Mouse (Mus musculus): ENCODE results near the gene Oas1h. TPM values are rescaled to one million over a fixed set of nuclear protein-coding genes. Genes with fewer than 3 reads are reported as not detected.
"Not testable (repeated sequence)": the region's sequence is repeated elsewhere in the genome, so short reads cannot be mapped to it uniquely, and the experiment has no call there.

The Oas1h gene
- polyA plus RNA-seq, 1 experiment from 2014 or later, result not detected

DNA sequence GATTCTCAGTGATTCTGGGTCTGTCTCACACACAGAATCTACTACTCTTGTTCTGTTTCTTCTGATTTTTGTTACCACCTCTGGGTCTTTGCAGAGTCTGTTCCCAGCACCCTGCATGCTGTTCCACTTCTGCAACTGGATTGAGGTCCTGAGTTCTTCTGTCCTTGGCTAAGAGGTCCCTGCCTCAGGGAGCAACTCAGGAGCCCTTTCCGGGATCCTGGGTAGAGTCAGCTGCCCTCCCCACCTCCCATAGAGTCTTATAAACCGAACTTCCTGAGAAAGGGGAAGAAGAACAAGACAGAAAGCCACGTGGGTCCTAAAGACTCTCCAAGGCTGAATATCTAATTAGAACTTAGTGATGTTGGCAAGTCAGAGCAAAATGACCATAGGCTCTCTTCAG lies 29.8 kb downstream of the Oas1h start:
- no peaks in the 10 kb centered on the region for H3K4me1 ChIP-seq
- H3K36me3 ChIP-seq, result no peaks in the 10 kb centered on the region
- H3K4me3 ChIP-seq, result no peak overlapping the region
- WGBS, result 61% methylated on average over 3 of the region's 3 CpGs
- no peak for DNase-seq (ENCODE audit: low spot score)
- H3K9me3 ChIP-seq (replicated peaks), result no peaks in the 10 kb centered on the region
- H3K27ac ChIP-seq (replicated peaks), result no peak overlapping the region
- no peaks in the 10 kb centered on the region for H3K27me3 ChIP-seq (ENCODE audit: low read depth, poor library complexity, severe bottlenecking)

DNA sequence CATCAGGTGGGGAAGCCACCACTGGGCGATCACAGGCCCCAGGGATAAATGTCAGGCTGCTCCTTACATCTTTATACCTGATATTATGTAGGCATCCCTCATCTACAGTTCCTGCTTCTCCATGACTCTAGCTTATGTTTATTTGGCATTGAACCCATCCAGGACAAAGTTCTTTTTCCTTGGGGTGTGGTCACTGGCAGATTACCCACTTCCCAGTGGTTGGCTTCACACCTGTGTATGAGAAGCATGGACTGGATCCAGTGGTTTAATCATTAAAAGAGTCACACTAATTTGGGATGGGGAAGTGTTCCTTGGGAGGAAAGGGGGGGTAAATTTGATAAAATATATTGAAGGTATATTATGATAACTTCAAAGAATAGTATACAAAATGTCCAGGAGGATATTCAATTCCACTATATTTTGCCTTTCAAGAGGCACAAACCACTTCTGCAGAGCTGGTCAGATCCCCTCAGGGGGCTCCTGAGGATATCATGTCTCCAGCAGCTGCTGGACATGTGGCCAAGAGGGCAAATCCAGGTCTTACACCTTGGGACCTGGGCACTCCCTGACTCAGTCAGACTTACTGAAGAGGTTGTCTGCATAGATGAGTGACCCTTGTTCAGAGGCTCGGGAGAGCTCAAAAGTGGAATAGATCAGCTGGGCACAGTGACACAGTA lies 30.5 kb downstream of the Oas1h start:
- not testable (repeated sequence) for DNase-seq (ENCODE audit: low spot score); H3K36me3 ChIP-seq; H3K4me3 ChIP-seq; H3K27ac ChIP-seq (replicated peaks); H3K27me3 ChIP-seq (ENCODE audit: low read depth, poor library complexity, severe bottlenecking); H3K4me1 ChIP-seq; H3K9me3 ChIP-seq (replicated peaks)
- 82% methylated on average over 2 of the region's 2 CpGs for WGBS

DNA sequence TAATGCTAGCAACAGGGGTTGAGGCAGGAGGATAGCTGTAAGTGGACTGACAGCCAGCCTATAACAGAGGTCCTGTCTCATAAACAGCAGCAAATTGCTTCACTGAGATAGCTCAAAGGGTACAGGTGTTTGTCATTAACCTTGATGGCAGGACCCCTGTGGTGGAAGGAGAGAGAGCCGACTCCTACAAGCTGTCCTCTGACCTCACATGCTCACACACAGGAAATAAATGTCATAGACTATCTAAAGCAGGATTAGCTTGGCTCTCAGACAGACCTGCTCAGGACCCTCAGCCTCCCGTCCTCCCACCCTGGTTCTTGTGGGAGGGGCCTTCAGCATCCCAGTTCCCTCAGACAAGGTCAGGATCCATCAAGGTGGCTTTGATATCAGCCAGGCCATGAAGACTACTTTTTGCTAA lies 31.0 kb downstream of the Oas1h start:
- WGBS, result 79% methylated on average over 2 of the region's 2 CpGs
- Histone ChIP-seq H3K27me3 (ENCODE audit: low read depth, poor library complexity, severe bottlenecking) (no peaks in the 10 kb centered on the region), H3K9me3 (replicated peaks) (no peaks in the 10 kb centered on the region), H3K36me3 (no peaks in the 10 kb centered on the region), H3K4me3 (no peak overlapping the region), H3K27ac (replicated peaks) (no peak overlapping the region), H3K4me1 (no peaks in the 10 kb centered on the region)
- no peak for DNase-seq (ENCODE audit: low spot score)

DNA sequence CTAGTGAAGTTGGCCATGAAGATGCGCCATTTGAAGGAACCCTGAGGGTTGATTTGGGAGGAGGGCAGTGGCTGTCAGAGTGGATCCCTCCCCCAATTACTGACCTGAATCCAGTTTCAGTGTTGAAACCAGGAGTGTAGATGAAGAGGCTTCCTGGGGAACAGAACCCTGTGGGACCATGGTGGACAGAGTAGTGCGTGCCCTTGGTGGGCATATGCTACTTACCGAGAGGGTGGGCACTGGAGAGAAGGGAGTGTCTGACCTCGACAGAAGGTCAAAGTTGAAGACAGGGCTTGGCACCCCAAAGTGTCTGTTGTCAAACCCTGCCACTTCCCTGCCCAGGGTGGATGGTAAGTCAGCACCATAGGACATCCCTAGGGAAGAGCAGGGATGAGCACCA lies 32.6 kb downstream of the Oas1h start:
- not testable (repeated sequence) for DNase-seq (ENCODE audit: low spot score); H3K36me3 ChIP-seq; H3K4me3 ChIP-seq; H3K27ac ChIP-seq (replicated peaks); H3K4me1 ChIP-seq; H3K9me3 ChIP-seq (replicated peaks); H3K27me3 ChIP-seq (ENCODE audit: low read depth, poor library complexity, severe bottlenecking)
- WGBS, result 92% methylated on average over 4 of the region's 4 CpGs

DNA sequence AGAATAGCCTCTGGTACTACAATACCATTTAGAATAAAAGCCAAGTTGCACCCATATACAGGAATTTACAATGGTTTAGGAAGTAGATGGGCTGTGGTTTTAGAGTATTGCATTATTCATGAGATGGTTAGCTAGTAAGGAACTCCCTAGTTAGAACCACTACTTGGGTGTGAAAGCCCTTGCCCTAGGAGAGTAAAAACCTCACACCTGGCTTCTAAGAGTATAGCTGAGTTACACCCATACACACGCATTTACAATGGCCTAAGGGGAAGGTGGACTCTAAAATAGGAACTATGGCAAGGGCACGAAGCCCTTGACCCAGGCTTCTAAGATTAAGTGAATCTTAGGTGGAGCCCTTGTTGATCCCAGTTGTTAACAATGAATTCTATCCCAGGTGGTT lies 33.5 kb downstream of the Oas1h start:
- H3K4me3 ChIP-seq; H3K36me3 ChIP-seq; H3K27me3 ChIP-seq (ENCODE audit: low read depth, poor library complexity, severe bottlenecking); DNase-seq (ENCODE audit: low spot score); H3K4me1 ChIP-seq; H3K27ac ChIP-seq (replicated peaks); H3K9me3 ChIP-seq (replicated peaks): not testable (repeated sequence)
- WGBS, result 84% methylated on average over 2 of the region's 2 CpGs

DNA sequence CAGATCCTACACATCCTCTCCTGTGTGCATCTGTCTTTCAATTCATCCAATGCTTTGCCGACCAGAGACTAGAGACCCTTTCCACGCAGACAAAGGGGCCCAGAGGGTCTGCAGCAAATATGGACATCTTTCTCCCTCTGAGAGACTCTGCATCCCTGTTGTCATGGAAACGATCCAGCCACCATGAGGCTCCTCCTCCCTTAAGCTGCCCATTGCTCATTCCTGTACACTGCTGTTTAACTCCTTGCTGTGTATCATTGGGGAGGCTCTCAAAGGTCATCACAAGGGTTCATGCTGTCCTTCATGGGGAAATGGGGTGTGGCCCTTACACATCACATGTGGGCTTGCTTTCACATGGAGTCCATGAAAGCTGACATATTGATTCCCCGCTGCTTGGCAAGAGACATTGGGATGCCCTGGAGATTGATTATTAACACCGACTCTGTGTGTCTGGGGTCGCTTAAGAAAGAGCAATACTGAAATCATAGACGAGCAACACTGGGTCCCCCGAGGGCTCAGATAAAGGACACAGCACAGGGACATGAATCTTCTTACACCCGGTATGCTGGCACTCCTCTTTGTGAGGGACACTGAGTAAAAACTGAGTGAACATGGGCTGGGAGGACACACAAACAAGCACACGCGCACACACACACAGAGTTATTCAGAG lies 34.1 kb downstream of the Oas1h start:
- DNase-seq (ENCODE audit: low spot score), result no peak
- no peaks in the 10 kb centered on the region for H3K27me3 ChIP-seq (ENCODE audit: low read depth, poor library complexity, severe bottlenecking)
- no peaks in the 10 kb centered on the region for H3K36me3 ChIP-seq
- no peak overlapping the region for H3K27ac ChIP-seq (replicated peaks)
- H3K4me3 ChIP-seq, result no peak overlapping the region
- no peaks in the 10 kb centered on the region for H3K9me3 ChIP-seq (replicated peaks)
- no peaks in the 10 kb centered on the region for H3K4me1 ChIP-seq
- WGBS, result 93% methylated on average over 11 of the region's 11 CpGs

DNA sequence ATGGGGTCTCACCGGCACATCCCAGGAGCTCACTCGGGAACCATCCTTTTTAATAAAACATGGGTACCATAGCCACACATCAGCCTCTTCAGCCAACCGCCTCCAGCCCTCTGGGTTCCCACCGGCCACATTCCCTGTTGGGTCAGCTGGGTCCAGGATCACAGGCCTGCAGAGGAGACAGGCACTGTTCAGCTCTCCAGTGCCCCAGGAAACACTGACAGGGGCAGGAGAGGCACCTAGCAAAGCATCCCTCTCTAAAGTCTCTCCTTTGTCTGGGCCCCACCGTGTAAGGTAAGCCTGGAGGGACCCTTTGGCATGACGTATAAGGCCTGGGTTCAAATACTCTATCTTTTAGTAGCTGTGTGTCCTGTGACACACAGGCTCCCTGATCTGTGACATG lies 37.1 kb downstream of the Oas1h start:
- no peak for DNase-seq (ENCODE audit: low spot score)
- no peaks in the 10 kb centered on the region for H3K27me3 ChIP-seq (ENCODE audit: low read depth, poor library complexity, severe bottlenecking)
- WGBS, result 85% methylated on average over 6 of the region's 6 CpGs
- H3K27ac ChIP-seq (replicated peaks), result no peak overlapping the region
- no peaks in the 10 kb centered on the region for H3K4me1 ChIP-seq
- H3K9me3 ChIP-seq (replicated peaks), result no peaks in the 10 kb centered on the region; the same call in 1 of the 2 replicates
- H3K36me3 ChIP-seq, result no peaks in the 10 kb centered on the region
- no peak overlapping the region for H3K4me3 ChIP-seq

DNA sequence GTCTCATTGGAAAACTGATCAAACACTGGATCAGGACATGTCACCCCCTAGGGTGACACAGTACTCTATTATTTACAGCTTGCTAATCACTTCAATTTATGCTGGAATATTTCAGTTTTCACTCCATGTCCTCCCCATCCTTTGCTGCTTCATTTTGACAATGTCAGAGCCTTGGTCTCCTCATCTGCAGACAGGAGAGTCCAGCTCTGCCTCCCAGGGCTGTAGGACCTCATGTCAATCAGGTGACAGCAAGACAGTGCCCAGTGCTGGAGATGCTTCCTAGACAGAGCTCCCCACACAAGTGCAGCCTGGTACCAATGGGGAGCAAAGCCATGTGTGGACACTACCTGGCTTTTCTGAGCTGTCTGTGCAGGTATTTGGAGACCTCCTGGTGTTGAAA lies 37.5 kb downstream of the Oas1h start:
- no peak for DNase-seq (ENCODE audit: low spot score)
- Histone ChIP-seq H3K36me3 (no peaks in the 10 kb centered on the region), H3K27ac (replicated peaks) (no peak overlapping the region), H3K4me1 (no peaks in the 10 kb centered on the region), H3K27me3 (ENCODE audit: low read depth, poor library complexity, severe bottlenecking) (no peaks in the 10 kb centered on the region), H3K9me3 (replicated peaks) (no peaks in the 10 kb centered on the region; the same call in 1 of the 2 replicates), H3K4me3 (no peak overlapping the region)

DNA sequence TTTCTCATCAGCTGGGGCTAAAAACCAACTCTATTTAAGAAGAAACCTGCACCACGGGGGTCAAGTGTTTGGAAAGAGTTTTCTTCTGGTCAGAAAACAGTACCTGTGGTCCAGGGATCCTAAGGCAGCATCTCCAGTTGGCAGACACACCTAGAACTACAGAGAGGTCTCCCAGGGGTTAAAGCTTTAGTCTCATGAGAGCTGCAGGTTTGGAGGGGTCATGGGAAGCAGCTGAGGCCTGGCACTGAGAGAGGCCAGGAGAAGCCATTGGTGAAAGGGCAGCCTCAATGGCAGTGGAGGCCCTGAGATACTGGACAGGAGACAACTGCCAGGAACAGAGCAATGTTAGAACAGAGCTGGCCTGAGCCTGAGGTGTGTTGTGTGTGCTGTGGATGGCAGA lies 39.4 kb downstream of the Oas1h start:
- no peak overlapping the region for H3K27ac ChIP-seq (replicated peaks)

DNA sequence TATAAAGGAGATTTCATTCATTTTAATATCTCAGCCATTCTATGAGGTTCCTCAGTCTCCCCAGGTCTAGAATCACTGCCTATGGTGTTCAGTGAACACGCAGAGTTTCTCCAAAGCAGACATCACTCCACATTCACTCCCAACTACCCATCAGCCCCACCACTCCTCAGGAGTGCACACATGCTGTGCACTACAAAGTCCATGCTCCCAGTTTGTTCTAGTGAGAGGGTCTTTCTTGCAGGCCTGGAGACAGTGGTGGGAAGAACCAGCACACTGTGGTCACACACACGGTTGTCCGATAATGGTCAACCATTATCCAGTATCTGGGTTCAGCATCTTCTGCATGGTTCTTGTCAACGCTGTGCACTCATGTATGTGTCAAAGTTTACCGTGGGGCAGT lies 40.8 kb downstream of the Oas1h start:
- Histone ChIP-seq H3K27me3 (ENCODE audit: low read depth, poor library complexity, severe bottlenecking) (no peaks in the 10 kb centered on the region), H3K27ac (replicated peaks) (no peak overlapping the region), H3K36me3 (no peaks in the 10 kb centered on the region), H3K4me3 (no peak overlapping the region), H3K4me1 (no peaks in the 10 kb centered on the region), H3K9me3 (replicated peaks) (no peaks in the 10 kb centered on the region; the same call in 1 of the 2 replicates)
- no peak for DNase-seq (ENCODE audit: low spot score)
- 94% methylated on average over 5 of the region's 5 CpGs for WGBS

More for the DNA sequence above, 39.4 kb downstream of the Oas1h start:
- no peaks in the 10 kb centered on the region for H3K27me3 ChIP-seq (ENCODE audit: low read depth, poor library complexity, severe bottlenecking)
- H3K9me3 ChIP-seq (replicated peaks), result no peaks in the 10 kb centered on the region; the same call in 1 of the 2 replicates
- H3K4me1 ChIP-seq, result no peaks in the 10 kb centered on the region
- 75% methylated on average over 1 of the region's 1 CpGs for WGBS
- no peaks in the 10 kb centered on the region for H3K36me3 ChIP-seq
- no peak for DNase-seq (ENCODE audit: low spot score)
- H3K4me3 ChIP-seq, result no peak overlapping the region

DNA sequence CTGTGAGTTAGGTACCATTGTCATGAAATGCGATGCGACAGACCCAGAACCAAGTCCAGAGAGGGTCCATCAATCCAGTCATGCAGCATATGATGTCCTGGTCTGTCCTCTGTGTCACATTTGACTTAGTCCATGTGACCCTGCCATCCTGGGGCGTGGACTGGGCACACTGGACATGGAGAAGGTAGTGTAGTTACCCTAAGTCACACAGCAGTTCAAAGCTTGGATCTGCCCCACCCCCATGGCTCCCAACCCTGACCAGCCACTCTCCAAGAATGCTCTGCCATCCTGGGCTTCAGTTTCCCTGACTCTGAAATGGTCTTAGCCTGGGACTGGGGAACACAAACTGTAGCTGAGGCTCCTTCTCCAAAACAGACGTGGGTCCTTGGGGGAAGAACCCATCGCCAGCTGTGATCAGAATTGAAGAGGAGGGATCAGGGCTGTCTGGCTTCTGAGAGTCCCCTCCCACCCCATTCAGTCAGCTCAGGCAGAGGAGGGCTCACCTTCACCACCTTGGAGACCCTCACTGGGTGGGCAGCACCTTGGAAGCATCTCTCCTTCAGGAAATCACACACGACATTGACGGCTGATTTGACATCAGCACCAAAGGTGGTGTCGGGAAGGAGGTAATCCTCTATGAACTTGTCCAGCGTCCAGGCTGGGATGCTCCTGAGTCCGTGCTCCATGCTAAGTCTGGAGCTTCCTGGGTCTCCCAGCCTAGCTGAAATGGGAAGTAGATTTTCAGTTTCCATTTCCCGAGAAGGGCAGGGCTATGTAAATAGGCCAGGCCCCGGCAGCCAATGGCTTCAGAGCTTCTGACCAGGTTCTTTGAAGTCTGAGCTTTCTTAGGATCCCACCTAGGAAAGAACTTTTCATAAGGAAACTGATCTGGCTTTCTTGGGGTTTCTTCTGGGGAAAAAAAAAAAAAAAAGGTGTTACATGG lies 45.8 kb downstream of the Oas1h start, which contains the start of gene Oas1a:
Oas1a (minus strand) TSS at position 731 of the 943 bp plus-strand sequence.
- DNase-seq (ENCODE audit: low spot score); H3K4me3 ChIP-seq; H3K36me3 ChIP-seq; H3K27ac ChIP-seq (replicated peaks); H3K9me3 ChIP-seq (replicated peaks); H3K27me3 ChIP-seq (ENCODE audit: low read depth, poor library complexity, severe bottlenecking); H3K4me1 ChIP-seq: not testable (repeated sequence)
- 40% methylated on average over 9 of the region's 12 CpGs for whole genome bisulfite sequencing

DNA sequence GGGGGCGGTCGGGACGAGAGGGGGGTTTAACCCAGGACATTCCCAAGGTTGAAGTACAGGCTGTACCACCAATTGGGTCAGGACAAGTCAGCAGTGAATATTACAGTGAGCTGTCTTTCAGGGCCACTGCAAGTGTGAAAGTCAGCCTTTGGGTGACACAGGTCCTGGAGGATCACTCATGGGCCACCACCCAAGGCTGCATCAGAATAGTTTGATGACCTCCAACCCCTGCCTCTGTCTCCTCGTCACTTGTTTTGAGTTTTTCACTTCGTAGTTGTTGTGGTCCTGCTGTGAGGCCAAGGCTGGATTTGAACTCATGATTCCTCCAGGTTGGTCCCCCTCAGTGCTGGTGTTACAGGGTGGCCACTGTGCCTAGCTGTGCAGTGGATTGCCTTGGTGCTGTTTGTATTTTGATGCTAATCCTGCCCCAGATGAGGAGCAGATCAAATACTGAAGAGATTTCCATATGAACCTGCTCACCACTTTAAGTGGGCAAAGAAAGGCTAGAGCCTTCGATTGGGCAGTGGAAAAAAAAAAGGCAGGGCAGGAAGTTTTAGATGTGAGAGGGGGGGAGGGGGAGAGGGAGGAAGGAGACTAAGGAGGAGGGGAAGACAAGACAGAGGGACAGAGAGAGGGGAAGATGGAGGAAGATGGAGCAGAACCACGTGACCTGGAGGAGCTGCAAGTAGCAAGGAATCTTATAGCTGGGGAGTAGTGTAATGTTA lies 47.1 kb downstream of the Oas1h start:
- Histone ChIP-seq H3K4me1 (no peaks in the 10 kb centered on the region), H3K4me3 (no peak overlapping the region), H3K36me3 (no peaks in the 10 kb centered on the region), H3K27me3 (ENCODE audit: low read depth, poor library complexity, severe bottlenecking) (no peaks in the 10 kb centered on the region), H3K9me3 (replicated peaks) (no peaks in the 10 kb centered on the region), H3K27ac (replicated peaks) (no peak overlapping the region)
- 57% methylated on average over 7 of the region's 7 CpGs for WGBS
- no peak for DNase-seq (ENCODE audit: low spot score)

Data from midbrain, embryonic 10.5 days (tissue).